Mouse (Mus musculus): ENCODE measurements around the gene Setd1b. TPM values are rescaled to one million over a fixed set of nuclear protein-coding genes. Genes with fewer than 3 reads are reported as not detected.

Gene Setd1b
- polyA plus RNA-seq, 1 experiment: 28.2 TPM

GRCm38 (mm10) chr5:123146357-123146756 is 4.4 kb downstream of the Setd1b start:
- Histone ChIP-seq H3K27ac (ENCODE audit: insufficient read depth, low read depth, low read length) (no peak overlapping the region), H3K4me1 (ENCODE audit: control insufficient read depth, insufficient read depth, low read length) (peaks cover 18% of the 10 kb centered on the region), H3K4me3 (ENCODE audit: insufficient read depth, low read length) (no peak overlapping the region)
- TF ChIP-seq CTCF (IDR thresholded peaks at IDR 0.05; ENCODE audit: low read depth, low read length) (no peak), POLR2A (IDR thresholded peaks at IDR 0.05; ENCODE audit: borderline replicate concordance, low read depth, low read length) (no peak)

- H3K4me1 ChIP-seq (ENCODE audit: control insufficient read depth, insufficient read depth, low read length): peaks cover 26% of the 10 kb centered on the region
Observed at GRCm38 (mm10) chr5:123147569-123147968, 5.6 kb downstream of the Setd1b start.

DNA sequence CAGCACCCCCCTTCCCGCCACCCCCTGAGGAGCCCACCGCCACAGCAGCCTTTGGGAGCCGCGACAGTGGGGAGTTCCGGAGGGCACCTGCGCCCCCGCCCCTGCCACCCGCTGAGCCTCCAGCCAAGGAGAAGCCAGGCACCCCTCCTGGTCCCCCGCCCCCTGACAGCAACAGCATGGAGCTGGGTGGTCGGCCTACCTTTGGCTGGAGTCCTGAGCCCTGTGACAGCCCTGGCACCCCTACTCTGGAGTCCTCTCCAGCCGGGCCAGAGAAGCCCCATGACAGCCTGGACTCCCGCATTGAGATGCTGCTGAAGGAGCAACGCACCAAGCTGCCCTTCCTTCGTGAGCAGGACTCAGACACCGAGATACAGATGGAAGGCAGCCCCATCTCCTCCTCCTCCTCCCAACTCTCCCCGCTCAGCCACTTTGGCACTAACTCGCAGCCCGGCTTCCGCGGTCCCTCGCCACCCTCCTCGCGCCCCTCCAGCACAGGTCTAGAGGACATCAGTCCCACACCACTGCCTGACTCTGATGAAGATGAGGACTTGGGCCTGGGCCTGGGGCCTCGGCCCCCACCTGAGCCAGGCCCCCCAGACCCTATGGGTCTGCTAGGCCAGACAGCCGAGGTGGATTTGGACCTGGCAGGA is 6.2 kb downstream of the Setd1b start:
- no peak overlapping the region for H3K27ac ChIP-seq (ENCODE audit: insufficient read depth, low read depth, low read length)
- no peak for TF ChIP-seq CTCF (IDR thresholded peaks at IDR 0.05; ENCODE audit: low read depth, low read length)
- no peak for TF ChIP-seq POLR2A (IDR thresholded peaks at IDR 0.05; ENCODE audit: borderline replicate concordance, low read depth, low read length)
- H3K4me3 ChIP-seq (ENCODE audit: insufficient read depth, low read length): no peak overlapping the region
- peaks cover 31% of the 10 kb centered on the region for H3K4me1 ChIP-seq (ENCODE audit: control insufficient read depth, insufficient read depth, low read length)

More at GRCm38 (mm10) chr5:123147569-123147968, 5.6 kb downstream of the Setd1b start:
- H3K4me3 ChIP-seq (ENCODE audit: insufficient read depth, low read length): no peak overlapping the region
- no peak for TF ChIP-seq POLR2A (IDR thresholded peaks at IDR 0.05; ENCODE audit: borderline replicate concordance, low read depth, low read length)
- TF ChIP-seq CTCF (IDR thresholded peaks at IDR 0.05; ENCODE audit: low read depth, low read length): no peak
- no peak overlapping the region for H3K27ac ChIP-seq (ENCODE audit: insufficient read depth, low read depth, low read length)

DNA sequence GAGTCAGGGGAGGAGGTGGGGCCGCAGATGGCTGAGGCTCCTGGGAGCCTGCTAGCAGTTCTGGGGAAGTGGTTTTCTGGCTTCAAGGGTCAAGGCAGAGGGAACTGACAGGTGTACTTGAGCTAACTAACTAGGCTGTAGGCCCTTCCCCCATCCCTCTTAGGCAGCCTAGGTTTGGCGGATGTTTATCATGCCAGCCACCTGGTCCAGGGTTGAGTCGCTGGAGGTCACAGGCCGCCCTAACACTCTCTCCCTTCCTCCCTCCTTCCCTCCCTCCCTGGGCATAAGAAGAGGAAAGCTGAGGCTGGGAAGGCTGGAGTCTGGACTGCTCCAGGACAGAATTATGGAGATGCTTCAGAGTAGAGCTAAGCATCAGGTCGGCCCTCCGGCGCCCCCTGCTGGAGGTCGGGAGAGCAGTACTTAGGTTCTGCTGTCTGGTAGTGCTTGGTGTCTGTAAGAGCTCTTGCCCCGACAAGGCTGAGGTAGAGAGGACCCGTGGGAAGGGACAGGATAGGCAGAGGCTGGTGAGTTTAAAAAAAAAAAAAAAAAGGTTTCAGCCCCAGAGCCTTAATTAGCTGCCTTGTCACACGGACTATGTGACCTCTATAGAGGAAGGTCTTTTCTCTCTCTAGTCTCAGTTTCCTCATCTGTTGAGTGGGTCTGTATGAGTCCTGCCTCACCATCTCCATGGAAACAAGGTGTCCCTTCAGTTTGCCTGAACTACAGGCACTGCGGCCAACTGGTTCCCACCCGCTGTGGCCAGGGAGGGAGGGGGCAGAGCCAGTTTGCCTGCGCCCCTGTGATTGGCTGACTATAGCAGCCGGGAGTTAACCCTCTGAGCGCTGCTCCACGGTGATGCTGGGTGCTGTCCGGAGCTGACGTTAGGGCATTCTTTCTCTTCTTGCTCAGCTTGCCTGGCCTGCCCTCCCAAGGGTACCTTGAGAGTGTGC is 7.7 kb downstream of the Setd1b start:
- 0 out of 2 replicates have a peak overlapping the region, but pooled peaks have one; percentile 1 for H3K27ac ChIP-seq (ENCODE audit: insufficient read depth, low read depth, low read length)
- TF ChIP-seq CTCF (IDR thresholded peaks at IDR 0.05; ENCODE audit: low read depth, low read length) (peak; percentile 90), POLR2A (IDR thresholded peaks at IDR 0.05; ENCODE audit: borderline replicate concordance, low read depth, low read length) (no peak)
- peaks cover 32% of the 10 kb centered on the region for H3K4me1 ChIP-seq (ENCODE audit: control insufficient read depth, insufficient read depth, low read length)
- peak overlapping the region; percentile 51 for H3K4me3 ChIP-seq (ENCODE audit: insufficient read depth, low read length)

DNA sequence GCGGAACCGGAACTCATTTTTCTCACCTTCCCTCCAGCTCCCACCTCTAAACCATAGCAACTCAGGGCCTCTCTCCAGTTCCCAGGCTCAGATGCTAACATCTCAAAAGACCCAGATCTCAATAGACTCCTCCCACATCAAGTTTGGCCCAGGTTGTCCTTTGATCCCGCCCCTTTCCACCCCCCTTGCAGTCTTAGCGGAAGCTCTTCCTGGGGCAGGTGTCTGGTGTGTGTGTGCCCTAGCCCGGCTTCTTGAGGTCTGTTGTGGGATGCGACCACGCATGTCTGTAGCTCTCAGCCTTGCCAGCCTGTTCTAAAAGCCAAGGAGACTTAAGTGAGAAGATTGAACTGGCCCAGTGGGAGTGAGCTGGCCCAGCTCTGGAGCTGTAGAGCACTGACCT is 8.6 kb downstream of the Setd1b start:
- Histone ChIP-seq H3K27ac (ENCODE audit: insufficient read depth, low read depth, low read length) (peak overlapping the region; percentile 74), H3K4me3 (ENCODE audit: insufficient read depth, low read length) (peak overlapping the region; percentile 51), H3K4me1 (ENCODE audit: control insufficient read depth, insufficient read depth, low read length) (peaks cover 27% of the 10 kb centered on the region)
- TF ChIP-seq CTCF (IDR thresholded peaks at IDR 0.05; ENCODE audit: low read depth, low read length): 0 out of 2 replicates have a peak, but pooled peaks have one; percentile 17
- no peak for TF ChIP-seq POLR2A (IDR thresholded peaks at IDR 0.05; ENCODE audit: borderline replicate concordance, low read depth, low read length)

GRCm38 (mm10) chr5:123151077-123151476 is 9.1 kb downstream of the Setd1b start:
- no peak for TF ChIP-seq CTCF (IDR thresholded peaks at IDR 0.05; ENCODE audit: low read depth, low read length)
- no peak for TF ChIP-seq POLR2A (IDR thresholded peaks at IDR 0.05; ENCODE audit: borderline replicate concordance, low read depth, low read length)
- Histone ChIP-seq H3K27ac (ENCODE audit: insufficient read depth, low read depth, low read length) (peak overlapping the region; percentile 74), H3K4me1 (ENCODE audit: control insufficient read depth, insufficient read depth, low read length) (peaks cover 27% of the 10 kb centered on the region), H3K4me3 (ENCODE audit: insufficient read depth, low read length) (peak overlapping the region; percentile 51)

DNA sequence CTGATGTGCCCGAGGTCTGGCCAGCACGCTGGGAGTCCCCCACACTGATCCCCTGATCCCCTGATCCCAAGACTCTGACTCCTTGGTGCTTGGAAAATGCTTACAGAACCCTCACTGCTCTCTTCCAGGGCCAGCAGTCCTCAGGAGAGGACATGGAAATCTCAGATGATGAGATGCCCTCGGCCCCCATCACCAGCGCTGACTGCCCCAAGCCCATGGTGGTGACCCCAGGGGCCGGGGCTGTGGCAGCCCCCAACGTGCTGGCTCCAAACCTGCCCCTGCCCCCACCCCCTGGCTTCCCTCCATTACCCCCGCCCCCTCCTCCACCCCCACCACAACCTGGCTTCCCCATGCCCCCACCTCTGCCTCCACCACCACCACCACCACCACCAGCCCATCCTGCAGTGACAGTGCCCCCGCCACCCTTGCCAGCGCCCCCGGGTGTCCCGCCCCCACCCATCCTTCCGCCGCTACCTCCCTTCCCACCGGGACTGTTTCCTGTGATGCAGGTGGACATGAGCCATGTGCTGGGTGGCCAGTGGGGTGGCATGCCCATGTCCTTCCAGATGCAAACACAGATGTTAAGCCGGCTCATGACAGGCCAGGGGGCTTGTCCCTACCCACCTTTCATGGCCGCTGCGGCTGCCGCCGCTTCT is 9.8 kb downstream of the Setd1b start:
- Histone ChIP-seq H3K27ac (ENCODE audit: insufficient read depth, low read depth, low read length) (peak overlapping the region; percentile 30), H3K4me1 (ENCODE audit: control insufficient read depth, insufficient read depth, low read length) (peaks cover 27% of the 10 kb centered on the region), H3K4me3 (ENCODE audit: insufficient read depth, low read length) (peak overlapping the region; percentile 7; the same call in 1 of the 2 replicates)
- no peak for TF ChIP-seq CTCF (IDR thresholded peaks at IDR 0.05; ENCODE audit: low read depth, low read length)

GRCm38 (mm10) chr5:123152901-123153300 is 10.9 kb downstream of the Setd1b start:
- Histone ChIP-seq H3K4me3 (ENCODE audit: insufficient read depth, low read length) (peak overlapping the region; percentile 31; the same call in 1 of the 2 replicates), H3K4me1 (ENCODE audit: control insufficient read depth, insufficient read depth, low read length) (peaks cover 27% of the 10 kb centered on the region), H3K27ac (ENCODE audit: insufficient read depth, low read depth, low read length) (0 out of 2 replicates have a peak overlapping the region, but pooled peaks have one; percentile 17)
- no peak for TF ChIP-seq CTCF (IDR thresholded peaks at IDR 0.05; ENCODE audit: low read depth, low read length)
- no peak for TF ChIP-seq POLR2A (IDR thresholded peaks at IDR 0.05; ENCODE audit: borderline replicate concordance, low read depth, low read length)

GRCm38 (mm10) chr5:123155425-123155824 is 13.4 kb downstream of the Setd1b start:
- TF ChIP-seq POLR2A (IDR thresholded peaks at IDR 0.05; ENCODE audit: borderline replicate concordance, low read depth, low read length): no peak
- peak; percentile 82 for TF ChIP-seq CTCF (IDR thresholded peaks at IDR 0.05; ENCODE audit: low read depth, low read length)
- no peak overlapping the region for H3K4me3 ChIP-seq (ENCODE audit: insufficient read depth, low read length)
- H3K27ac ChIP-seq (ENCODE audit: insufficient read depth, low read depth, low read length): no peak overlapping the region
- peaks cover 20% of the 10 kb centered on the region for H3K4me1 ChIP-seq (ENCODE audit: control insufficient read depth, insufficient read depth, low read length)
